Mouse (Mus musculus) heart, embryonic 12.5 days (tissue): ENCODE measurements around the gene Lamb3. TPM values are rescaled to one million over a fixed set of nuclear protein-coding genes. Genes with fewer than 3 reads are reported as not detected.
A peak's percentile ranks its signal among the peaks of the same experiment; 100 is the strongest.
"Not testable (repeated sequence)": the region's sequence is repeated elsewhere in the genome, so short reads cannot be mapped to it uniquely, and the experiment has no call there.

Experiments used
- ATAC-seq: fragments of 200-750 bp; cut with Nextera tagmentation; 2 replicates; pipeline ENCODE4 v1.8.0; 2017; ENCODE audit warnings: moderate TSS enrichment, moderate library complexity; ENCODE audit not compliant: insufficient number of reproducible peaks, low FRiP score
- H3K27ac ChIP-seq: fragments of 300-500 bp; sonication (generic); 2 replicates; pipeline ENCODE4 v1.5.1; 2016; ENCODE audit warnings: mild to moderate bottlenecking, moderate library complexity; ENCODE audit not compliant: poor library complexity, severe bottlenecking
- H3K27me3 ChIP-seq: fragments of 300-500 bp; sonication (generic); replicated peaks from 2 replicates; pipeline ENCODE4 v1.6.1; 2016; ENCODE audit warnings: mild to moderate bottlenecking, moderate library complexity
- H3K36me3 ChIP-seq: fragments of 300-500 bp; sonication (generic); 2 replicates; pipeline ENCODE4 v1.6.1; 2016; ENCODE audit warnings: mild to moderate bottlenecking, moderate library complexity
- H3K4me1 ChIP-seq: fragments of 300-500 bp; sonication (generic); replicated peaks from 2 replicates; pipeline ENCODE4 v1.6.1; 2016; ENCODE audit warnings: mild to moderate bottlenecking
- H3K4me2 ChIP-seq: fragments of 300-500 bp; sonication (generic); 2 replicates; pipeline ENCODE4 v1.6.1; 2016; ENCODE audit warnings: mild to moderate bottlenecking, moderate library complexity
- H3K4me3 ChIP-seq: fragments of 300-500 bp; sonication (generic); 2 replicates; pipeline ENCODE4 v1.5.1; 2016; ENCODE audit warnings: mild to moderate bottlenecking
- H3K9ac ChIP-seq: fragments of 300-500 bp; sonication (generic); 2 replicates; pipeline ENCODE4 v1.6.1; 2016; ENCODE audit warnings: mild to moderate bottlenecking, moderate library complexity
- H3K9me3 ChIP-seq: fragments of 300-500 bp; sonication (generic); replicated peaks from 2 replicates; pipeline ENCODE4 v1.6.1; 2016; ENCODE audit warnings: mild to moderate bottlenecking, moderate library complexity
- WGBS: fragments of 180-500 bp; shearing (Covaris S2); methylation state at CpG from one replicate; pipeline ENCODE4 v1.1.7; 2016; 5-methylcytosine and 5-hydroxymethylcytosine counted together
- polyA plus RNA-seq: library from polyadenylated mRNA; unstranded; fragments of >200 nt; fragmentation: Nextera tagmentation; extraction: Ambion mirVana; gene quantifications from 2 replicates; pipeline ENCODE4 v1.2.1, GENCODE M21; 2016

Lamb3 gene
- polyA plus RNA-seq, 1 experiment from 2014 or later = 2.3 TPM

DNA sequence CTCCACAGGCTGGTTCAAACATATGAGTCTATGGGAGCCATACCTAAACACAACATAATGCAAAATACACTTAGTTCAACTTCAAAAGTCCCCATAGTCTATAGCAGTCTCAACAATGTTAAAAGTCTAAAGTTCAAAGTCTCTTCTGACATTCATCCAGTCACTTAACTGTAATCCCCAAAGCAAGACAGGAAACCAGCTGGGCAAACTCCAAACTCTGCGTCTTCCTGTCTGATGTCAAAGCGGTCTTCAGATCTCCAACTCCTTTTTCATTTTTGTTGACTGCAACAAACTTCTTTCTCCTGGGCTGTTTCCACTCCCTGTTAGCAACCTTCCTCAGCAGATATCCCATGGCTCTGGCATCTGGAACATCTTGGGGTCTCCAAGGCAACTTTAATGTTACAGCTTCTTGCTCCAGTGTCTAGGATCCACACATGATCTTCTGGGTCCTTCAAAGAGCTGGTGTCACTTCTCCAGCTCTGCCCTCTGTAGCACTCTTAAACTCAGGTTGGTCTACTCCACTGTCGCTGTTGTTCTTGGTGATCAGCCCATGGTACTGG, 78.3 kb downstream of the Lamb3 start:
- H3K9ac ChIP-seq, H3K36me3 ChIP-seq, H3K4me1 ChIP-seq, H3K9me3 ChIP-seq, ATAC-seq, H3K27me3 ChIP-seq, H3K4me2 ChIP-seq, H3K27ac ChIP-seq, H3K4me3 ChIP-seq: not testable (repeated sequence)
- WGBS = 83% methylated on average over 3 of the region's 3 CpGs

DNA sequence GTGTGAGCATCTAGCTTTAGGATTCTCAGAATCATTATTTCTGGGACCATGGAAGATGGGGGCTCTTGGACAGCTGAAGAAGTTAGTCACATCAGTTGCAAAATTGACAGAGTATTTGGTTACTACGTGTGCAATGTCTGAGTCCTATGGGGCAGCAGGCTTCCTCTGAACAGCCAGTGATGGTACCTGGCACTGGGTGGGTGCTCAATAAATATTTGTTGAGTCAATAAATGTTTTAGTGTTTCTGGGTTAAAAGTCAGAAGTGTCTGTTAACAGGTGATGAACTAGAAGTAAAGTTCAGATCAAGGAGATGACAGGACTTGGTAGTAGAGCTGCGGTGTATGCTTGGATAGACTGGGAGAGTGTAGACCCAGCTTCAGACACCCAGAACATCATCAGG, 80.1 kb downstream of the Lamb3 start:
- 75% methylated on average over 2 of the region's 2 CpGs for WGBS
- ATAC-seq = no peak
- H3K27ac ChIP-seq = no peak overlapping the region
- H3K4me3 ChIP-seq = no peak overlapping the region
- no peaks in the 10 kb centered on the region for H3K36me3 ChIP-seq
- H3K4me2 ChIP-seq = no peak overlapping the region
- H3K4me1 ChIP-seq = peaks cover 3% of the 10 kb centered on the region; the same call in 1 of the 2 replicates
- H3K9ac ChIP-seq = no peak overlapping the region
- H3K27me3 ChIP-seq = no peaks in the 10 kb centered on the region
- H3K9me3 ChIP-seq = no peaks in the 10 kb centered on the region

DNA sequence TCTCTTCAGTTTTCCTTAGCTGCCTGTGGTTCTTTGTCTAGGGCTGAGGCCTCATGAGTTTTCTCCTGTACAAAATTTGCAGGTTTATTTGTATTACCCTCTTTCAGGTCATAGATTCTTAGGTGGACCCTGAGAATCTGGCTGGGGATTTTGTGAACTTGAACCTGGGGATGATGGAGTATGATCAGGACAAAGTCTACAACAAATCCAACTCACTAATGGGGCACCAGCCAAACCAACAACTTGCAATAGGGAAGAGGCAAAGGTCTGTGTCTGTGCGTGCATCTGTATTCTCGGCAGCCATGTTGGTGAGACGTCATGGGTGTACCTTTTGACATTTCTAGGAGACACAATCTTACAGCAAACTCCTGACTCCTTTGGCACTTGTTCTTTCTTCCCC, 81.6 kb downstream of the Lamb3 start:
- no peak overlapping the region for H3K9ac ChIP-seq
- H3K4me1 ChIP-seq = peaks cover 3% of the 10 kb centered on the region; the same call in 1 of the 2 replicates
- no peak for ATAC-seq
- no peak overlapping the region for H3K4me2 ChIP-seq
- no peak overlapping the region for H3K4me3 ChIP-seq
- no peaks in the 10 kb centered on the region for H3K27me3 ChIP-seq
- 86% methylated on average over 3 of the region's 3 CpGs for WGBS
- no peaks in the 10 kb centered on the region for H3K9me3 ChIP-seq
- no peak overlapping the region for H3K27ac ChIP-seq
- H3K36me3 ChIP-seq = no peaks in the 10 kb centered on the region

DNA sequence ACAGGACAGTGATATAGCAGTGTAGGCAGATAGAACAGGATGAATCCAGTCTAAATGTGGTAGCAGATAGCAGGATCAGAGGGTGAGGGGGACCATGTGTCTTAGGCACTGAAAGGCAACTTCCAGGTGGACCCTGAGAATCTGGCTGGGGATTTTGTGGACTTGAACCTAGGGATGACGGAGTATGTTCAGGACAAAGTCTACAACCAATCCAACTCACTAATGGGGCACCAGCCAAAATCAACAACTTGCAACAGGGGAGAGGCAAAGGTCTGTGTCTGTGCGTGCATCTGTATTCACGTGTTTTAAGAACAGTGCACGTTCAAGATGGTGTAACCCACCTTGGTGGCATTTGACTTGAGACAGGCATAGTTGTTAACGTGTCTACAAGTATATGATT, 82.4 kb downstream of the Lamb3 start:
- no peak for ATAC-seq
- Histone ChIP-seq H3K36me3 (no peaks in the 10 kb centered on the region), H3K9ac (no peak overlapping the region), H3K27me3 (no peaks in the 10 kb centered on the region), H3K27ac (no peak overlapping the region), H3K4me2 (no peak overlapping the region), H3K4me3 (no peak overlapping the region), H3K9me3 (no peaks in the 10 kb centered on the region), H3K4me1 (peaks cover 3% of the 10 kb centered on the region; the same call in 1 of the 2 replicates)
- 72% methylated on average over 5 of the region's 5 CpGs for WGBS

DNA sequence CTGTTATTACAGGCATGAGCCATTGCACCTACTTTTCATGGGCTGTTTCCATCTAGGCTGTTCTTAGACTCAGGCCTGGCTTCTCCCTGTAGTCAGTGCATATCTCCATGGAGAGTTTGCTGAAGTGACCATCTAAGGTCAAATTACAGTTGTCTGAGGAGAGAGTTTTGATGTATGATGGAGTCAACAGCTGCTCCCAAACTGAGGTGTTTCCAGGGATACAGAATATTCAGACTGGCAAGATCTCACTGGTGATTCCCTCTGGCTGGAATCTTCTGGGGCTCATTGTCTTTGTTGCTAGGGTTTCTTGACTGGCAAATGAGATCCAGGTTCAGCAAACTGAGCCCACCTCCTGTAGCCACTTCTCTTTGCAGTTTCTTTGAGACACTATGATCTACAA, 83.2 kb downstream of the Lamb3 start:
- no peaks in the 10 kb centered on the region for H3K27me3 ChIP-seq
- H3K4me2 ChIP-seq = no peak overlapping the region
- no peak overlapping the region for H3K9ac ChIP-seq
- no peaks in the 10 kb centered on the region for H3K36me3 ChIP-seq
- H3K4me3 ChIP-seq = no peak overlapping the region
- H3K4me1 ChIP-seq = peaks cover 3% of the 10 kb centered on the region; the same call in 1 of the 2 replicates
- no peak overlapping the region for H3K27ac ChIP-seq
- ATAC-seq = no peak
- no peaks in the 10 kb centered on the region for H3K9me3 ChIP-seq

DNA sequence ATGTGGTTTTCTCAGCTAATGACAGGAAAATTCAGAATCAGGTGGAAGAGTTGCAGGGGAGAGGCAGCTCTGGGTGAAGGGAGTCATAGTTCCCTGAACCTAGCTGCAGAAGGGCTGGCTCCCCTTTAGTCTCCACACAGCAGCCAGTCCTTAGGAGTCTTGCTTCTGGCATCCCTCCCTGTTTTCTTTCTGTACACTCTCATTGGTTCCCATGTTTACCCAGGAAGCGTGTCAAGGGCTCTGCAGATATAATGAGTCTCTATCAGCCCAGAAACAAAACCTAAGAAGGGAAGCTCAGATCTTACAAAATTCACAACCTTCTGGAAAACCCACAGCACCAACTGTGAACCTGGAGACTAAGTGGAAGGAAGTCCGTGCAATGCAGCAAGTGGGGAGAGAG, 85.5 kb downstream of the Lamb3 start:
- WGBS = 39% methylated on average over 2 of the region's 2 CpGs
- Histone ChIP-seq H3K27me3 (no peaks in the 10 kb centered on the region), H3K4me2 (no peak overlapping the region), H3K4me3 (no peak overlapping the region), H3K9me3 (no peaks in the 10 kb centered on the region), H3K36me3 (no peaks in the 10 kb centered on the region), H3K9ac (no peak overlapping the region), H3K27ac (no peak overlapping the region), H3K4me1 (peaks cover 3% of the 10 kb centered on the region; the same call in 1 of the 2 replicates)
- no peak for ATAC-seq

DNA sequence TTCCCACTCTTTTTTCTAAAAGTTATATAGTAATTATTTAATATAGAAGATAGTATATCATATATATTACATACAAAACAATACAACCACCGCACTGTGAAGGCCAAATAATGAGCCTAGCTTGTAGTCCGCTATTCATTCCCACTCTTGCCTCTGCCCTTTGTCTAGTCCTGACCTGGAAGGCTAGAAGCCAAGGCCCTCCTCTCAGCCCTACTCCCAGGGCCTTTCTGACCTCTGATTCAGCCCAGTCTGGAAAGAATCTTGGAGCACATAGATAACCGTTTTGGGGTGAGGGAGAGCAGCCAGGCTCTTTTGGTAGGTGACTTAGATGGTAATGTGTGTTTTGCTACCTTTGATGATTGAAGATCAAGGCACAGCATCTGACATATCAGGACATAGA, 86.4 kb downstream of the Lamb3 start:
- no peaks in the 10 kb centered on the region for H3K36me3 ChIP-seq
- no peak overlapping the region for H3K4me2 ChIP-seq
- H3K4me3 ChIP-seq = no peak overlapping the region
- no peak for ATAC-seq
- H3K27ac ChIP-seq = no peak overlapping the region
- peaks cover 3% of the 10 kb centered on the region; the same call in 1 of the 2 replicates for H3K4me1 ChIP-seq
- WGBS = 73% methylated on average over 3 of the region's 3 CpGs
- no peaks in the 10 kb centered on the region for H3K9me3 ChIP-seq
- no peaks in the 10 kb centered on the region for H3K27me3 ChIP-seq
- no peak overlapping the region for H3K9ac ChIP-seq

DNA sequence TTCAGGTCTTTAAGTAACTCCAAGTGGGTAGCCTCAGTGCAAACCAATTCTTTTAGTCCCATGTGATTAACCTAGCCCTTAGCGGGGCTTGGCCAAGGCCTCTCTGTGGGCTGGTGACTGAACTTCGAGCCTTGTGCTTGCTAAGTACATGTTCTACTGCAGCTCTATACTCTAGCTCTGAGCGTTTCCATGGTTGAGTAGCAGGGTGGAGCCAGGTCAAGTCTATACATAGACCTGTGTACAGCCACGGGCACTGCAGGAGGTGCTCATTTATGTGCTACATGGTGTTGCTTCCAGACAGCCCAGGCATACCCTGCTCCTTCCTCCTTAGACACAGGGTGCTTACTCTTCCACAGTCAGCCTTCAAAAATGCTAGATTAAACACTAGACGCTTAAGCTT, 88.4 kb downstream of the Lamb3 start:
- Histone ChIP-seq H3K9me3 (no peaks in the 10 kb centered on the region), H3K4me2 (no peak overlapping the region), H3K4me1 (no peaks in the 10 kb centered on the region), H3K4me3 (no peak overlapping the region), H3K27ac (no peak overlapping the region), H3K36me3 (no peaks in the 10 kb centered on the region), H3K9ac (no peak overlapping the region), H3K27me3 (no peaks in the 10 kb centered on the region)
- WGBS = 70% methylated on average over 5 of the region's 5 CpGs
- no peak for ATAC-seq

DNA sequence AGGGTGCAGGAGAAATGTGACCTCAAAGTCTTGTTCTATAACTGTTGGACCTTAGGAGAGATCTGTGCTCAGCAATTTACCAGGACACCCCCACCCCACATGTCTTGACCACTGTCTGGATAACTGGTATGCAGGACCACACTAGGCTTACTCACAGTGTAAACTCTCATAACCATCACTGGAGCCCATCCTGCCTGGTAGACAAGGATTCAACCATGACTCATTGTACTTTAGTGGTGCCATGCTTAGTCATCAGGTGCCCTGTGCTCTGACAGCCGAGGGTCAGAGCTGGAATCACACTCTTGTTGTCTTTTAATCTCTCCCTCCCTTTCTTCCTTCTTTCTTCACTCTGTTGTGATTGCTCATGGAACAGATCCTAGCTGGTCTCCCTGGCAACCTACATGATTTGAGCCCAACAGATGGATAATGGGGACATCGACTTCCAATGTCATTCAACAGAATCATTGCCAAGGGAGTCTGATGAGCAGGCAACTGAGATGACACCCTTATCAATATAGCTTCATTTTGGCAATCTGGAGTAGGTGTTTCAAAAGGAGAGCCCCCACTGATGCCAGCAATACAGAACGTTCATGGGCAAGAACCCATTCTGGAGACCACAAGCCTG, 90.8 kb downstream of the Lamb3 start:
- no peak overlapping the region for H3K4me2 ChIP-seq
- 75% methylated on average over 3 of the region's 3 CpGs for WGBS
- H3K36me3 ChIP-seq = no peaks in the 10 kb centered on the region
- ATAC-seq = no peak
- H3K4me1 ChIP-seq = peaks cover 12% of the 10 kb centered on the region
- no peaks in the 10 kb centered on the region for H3K27me3 ChIP-seq
- no peak overlapping the region for H3K9ac ChIP-seq
- H3K4me3 ChIP-seq = no peak overlapping the region
- H3K9me3 ChIP-seq = no peaks in the 10 kb centered on the region
- no peak overlapping the region for H3K27ac ChIP-seq

DNA sequence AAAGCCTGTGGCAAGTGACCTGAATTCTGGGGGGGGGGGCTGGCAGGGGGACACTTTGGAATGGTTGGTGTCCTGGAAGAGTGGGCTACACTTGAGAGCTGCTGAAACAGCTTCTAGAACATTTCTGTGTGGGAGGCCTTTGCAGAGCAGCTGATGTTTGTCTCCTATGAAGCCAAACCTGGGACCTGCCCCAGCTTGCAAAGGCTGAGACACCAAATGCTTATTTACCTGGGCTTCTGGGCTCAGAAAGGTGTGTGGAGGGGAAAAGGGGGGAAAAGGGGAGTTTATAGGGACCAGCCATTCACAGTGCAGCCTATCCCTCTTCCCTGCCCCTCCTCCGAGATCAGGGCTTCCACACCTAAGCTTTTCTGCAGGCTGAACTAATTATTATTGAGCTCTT, 92.5 kb downstream of the Lamb3 start:
- no peaks in the 10 kb centered on the region for H3K27me3 ChIP-seq
- no peaks in the 10 kb centered on the region for H3K36me3 ChIP-seq
- no peak for ATAC-seq
- peaks cover 12% of the 10 kb centered on the region for H3K4me1 ChIP-seq
- 48% methylated on average over 1 of the region's 1 CpGs for WGBS
- H3K27ac ChIP-seq = no peak overlapping the region
- H3K4me2 ChIP-seq = no peak overlapping the region
- no peak overlapping the region for H3K4me3 ChIP-seq
- H3K9me3 ChIP-seq = no peaks in the 10 kb centered on the region
- no peak overlapping the region for H3K9ac ChIP-seq

DNA sequence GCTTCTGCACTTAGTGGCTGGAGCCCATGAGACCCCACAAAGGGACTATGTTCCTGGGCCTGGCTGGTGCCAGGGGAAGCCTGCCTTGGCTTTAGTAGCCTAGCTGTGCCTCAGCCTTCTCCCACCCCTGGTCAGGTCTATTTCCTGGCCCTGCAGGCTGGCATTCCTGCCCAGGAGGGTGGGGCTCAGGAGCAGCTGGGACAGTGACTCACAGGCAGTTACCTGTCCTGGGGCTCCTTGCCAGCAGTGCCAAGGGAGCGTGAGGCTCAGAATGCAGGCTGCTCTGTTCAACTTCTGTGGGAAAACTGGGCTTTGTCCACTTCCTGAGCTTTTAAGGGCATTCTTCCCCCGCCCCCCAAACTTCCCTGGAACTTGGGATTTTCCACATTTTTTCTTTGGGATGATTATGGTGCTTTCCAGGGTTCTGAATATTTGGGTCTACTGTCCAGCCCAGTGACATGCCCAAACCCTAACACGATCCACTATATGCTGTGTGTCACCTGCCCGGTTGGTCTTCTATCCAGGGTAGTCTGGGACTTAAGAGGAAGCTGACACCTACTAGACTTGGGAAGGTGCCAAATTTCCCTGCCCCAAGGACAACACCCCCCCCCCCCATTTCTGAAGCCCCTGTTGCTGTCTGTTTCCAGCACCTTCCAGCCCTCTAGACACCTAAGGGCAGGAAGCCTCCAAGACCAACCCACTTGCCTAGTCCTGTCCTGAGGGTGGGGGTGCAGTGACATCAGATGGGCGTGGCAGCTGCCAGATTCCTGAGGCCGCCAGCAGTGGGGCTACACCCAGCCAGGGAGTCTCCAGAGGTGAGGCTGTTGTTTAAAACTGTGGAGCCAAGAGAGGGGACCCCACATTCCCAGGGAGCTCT, 94.0 kb downstream of the Lamb3 start:
- Histone ChIP-seq H3K9ac (no peak overlapping the region), H3K4me1 (peaks cover 12% of the 10 kb centered on the region), H3K36me3 (no peaks in the 10 kb centered on the region), H3K27ac (no peak overlapping the region), H3K9me3 (no peaks in the 10 kb centered on the region), H3K4me2 (no peak overlapping the region), H3K27me3 (no peaks in the 10 kb centered on the region), H3K4me3 (no peak overlapping the region)
- 49% methylated on average over 6 of the region's 6 CpGs for WGBS
- ATAC-seq = peak; percentile 48; the same call in 1 of the 2 replicates
